Mouse (Mus musculus) induced T-regulatory cell, adult 2 months (primary cell): ENCODE data around the gene Dapk3.
A peak's percentile ranks its signal among the peaks of the same experiment; 100 is the strongest.

Experiments
- DNase-seq: peaks from one replicate; pipeline ENCODE4 v3.0.0-alpha.2; 2012; ENCODE audit warnings: low read depth

Gene Dapk3

GRCm38 (mm10) chr10:81182336-81183333 is at the start of gene Dapk3:
Dapk3 (plus strand) TSS chr10:81183005.
- DNase-seq, result peak; percentile 100

- peak; percentile 76 for DNase-seq
Observed at GRCm38 (mm10) chr10:81134181-81134587, 48.6 kb upstream of the Dapk3 start.

- DNase-seq, result peak; percentile 61
Observed at GRCm38 (mm10) chr10:81134966-81135681, 47.7 kb upstream of the Dapk3 start, which contains the start of gene Zbtb7a. Zbtb7a (plus strand) TSS chr10:81135220.

GRCm38 (mm10) chr10:81135831-81136705 is 46.7 kb upstream of the Dapk3 start:
- DNase-seq, result peak; percentile 79

- DNase-seq, result peak; percentile 87
Observed at GRCm38 (mm10) chr10:81136706-81137231, 46.0 kb upstream of the Dapk3 start.

- DNase-seq, result peak; percentile 99
Observed at GRCm38 (mm10) chr10:81137252-81138130, 45.3 kb upstream of the Dapk3 start.

GRCm38 (mm10) chr10:81138131-81138782 is 44.5 kb upstream of the Dapk3 start:
- peak; percentile 85 for DNase-seq

- no peak for DNase-seq
Observed at GRCm38 (mm10) chr10:81138821-81139528, 43.8 kb upstream of the Dapk3 start.

- DNase-seq, result no peak
Observed at GRCm38 (mm10) chr10:81139529-81139846, 43.3 kb upstream of the Dapk3 start.

- DNase-seq, result no peak
Observed at GRCm38 (mm10) chr10:81140005-81140404, 42.8 kb upstream of the Dapk3 start.

GRCm38 (mm10) chr10:81140717-81141454 is 41.9 kb upstream of the Dapk3 start:
- DNase-seq, result peak; percentile 63

GRCm38 (mm10) chr10:81141455-81142210 is 41.2 kb upstream of the Dapk3 start:
- no peak for DNase-seq

- DNase-seq, result no peak
Observed at GRCm38 (mm10) chr10:81142551-81142981, 40.2 kb upstream of the Dapk3 start.

- no peak for DNase-seq
Observed at GRCm38 (mm10) chr10:81143157-81143633, 39.6 kb upstream of the Dapk3 start.

GRCm38 (mm10) chr10:81143845-81144437 is 38.9 kb upstream of the Dapk3 start:
- DNase-seq, result no peak

GRCm38 (mm10) chr10:81144667-81145066 is 38.1 kb upstream of the Dapk3 start:
- no peak for DNase-seq

- no peak for DNase-seq
Observed at GRCm38 (mm10) chr10:81145307-81145706, 37.5 kb upstream of the Dapk3 start.
